Mouse (Mus musculus) heart, embryonic 11.5 days (tissue): ENCODE results near the gene Otub2. TPM values are rescaled to one million over a fixed set of nuclear protein-coding genes. Genes with fewer than 3 reads are reported as not detected.

Experiments used
- ATAC-seq: fragments of 200-750 bp; cut with Nextera tagmentation; replicated peaks from 2 replicates; pipeline ENCODE4 v1.8.0; 2017; ENCODE audit warnings: moderate library complexity; ENCODE audit not compliant: insufficient number of reproducible peaks, low FRiP score, low TSS enrichment
- H3K27ac ChIP-seq: fragments of 300-500 bp; sonication (generic); 2 replicates; pipeline ENCODE4 v1.5.1; 2014; ENCODE audit warnings: mild to moderate bottlenecking, low read depth, low read length
- H3K27me3 ChIP-seq: fragments of 300-500 bp; sonication (generic); 2 replicates; pipeline ENCODE4 v1.6.1; 2014; ENCODE audit warnings: mild to moderate bottlenecking, low read length, mixed read lengths; ENCODE audit not compliant: control insufficient read depth, insufficient read depth
- H3K36me3 ChIP-seq: fragments of 300-500 bp; sonication (generic); 2 replicates; pipeline ENCODE4 v1.6.1; 2014; ENCODE audit warnings: mild to moderate bottlenecking, low read length, moderate library complexity, mixed read lengths; ENCODE audit not compliant: control insufficient read depth, insufficient read depth
- H3K4me1 ChIP-seq: fragments of 300-500 bp; sonication (generic); 2 replicates; pipeline ENCODE4 v1.6.1; 2014; ENCODE audit warnings: low read length; ENCODE audit not compliant: control insufficient read depth, insufficient read depth
- H3K4me2 ChIP-seq: fragments of 300-500 bp; sonication (generic); 2 replicates; pipeline ENCODE4 v1.6.1; 2014; ENCODE audit warnings: mild to moderate bottlenecking, moderate library complexity
- H3K4me3 ChIP-seq: fragments of 300-500 bp; sonication (generic); 2 replicates; pipeline ENCODE4 v1.5.1; 2014; ENCODE audit warnings: low read depth, low read length
- H3K9ac ChIP-seq: fragments of 300-500 bp; sonication (generic); 2 replicates; pipeline ENCODE4 v1.6.1; 2014; ENCODE audit warnings: mild to moderate bottlenecking, low read depth, low read length, moderate library complexity
- H3K9me3 ChIP-seq: fragments of 300-500 bp; sonication (generic); replicated peaks from 2 replicates; pipeline ENCODE4 v1.6.1; 2016; ENCODE audit warnings: low read length; ENCODE audit not compliant: control insufficient read depth
- WGBS: fragments of 180-500 bp; shearing (Covaris S2); extraction: QIAGEN DNeasy Blood & Tissue Kit; methylation state at CpG from one replicate; pipeline ENCODE4 v1.1.7; 2014; ENCODE audit not compliant: insufficient replicate concordance; 5-methylcytosine and 5-hydroxymethylcytosine counted together
- polyA plus RNA-seq: library from polyadenylated mRNA; unstranded; fragments of >200 nt; fragmentation: Nextera tagmentation; extraction: Ambion mirVana; gene quantifications from 2 replicates; pipeline ENCODE4 v1.2.1, GENCODE M21; 2014

Gene Otub2
- polyA plus RNA-seq, 1 experiment from 2014 or later: 20.1 TPM

DNA sequence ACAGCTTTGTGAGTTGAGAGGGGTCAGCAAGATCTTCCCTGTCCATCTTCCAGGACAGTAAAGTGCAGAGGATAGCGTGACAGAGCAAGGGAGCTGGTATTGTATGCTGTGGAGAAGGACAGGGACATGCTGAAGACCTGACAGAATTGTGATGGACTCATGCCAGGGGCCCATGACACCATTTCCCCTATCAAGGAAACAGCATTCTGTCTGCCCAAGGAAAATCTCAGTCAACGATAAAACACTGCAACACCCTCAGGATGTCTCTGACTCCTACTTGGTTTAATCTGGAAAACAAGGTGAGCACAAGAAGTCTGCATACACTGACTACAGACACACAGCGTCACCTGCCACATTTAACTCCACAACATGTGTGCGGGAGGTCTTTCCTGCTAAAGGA, 19.2 kb downstream of the Otub2 start, which contains the start of gene 9330161L09Rik:
TSS of gene 9330161L09Rik (minus strand) at position 101 of the 400 bp plus-strand sequence.
- Histone ChIP-seq H3K36me3 (peaks cover 34% of the 10 kb centered on the region), H3K27ac (no peak within 1 kb of the TSS), H3K9ac (no peak within 1 kb of the TSS), H3K4me2 (no peak within 1 kb of the TSS), H3K9me3 (no peaks in the 10 kb centered on the region), H3K27me3 (no peaks in the 10 kb centered on the region), H3K4me3 (no peak within 1 kb of the TSS), H3K4me1 (no peaks in the 10 kb centered on the region)
- ATAC-seq: no peak
- 90% methylated on average over 4 of the region's 4 CpGs for WGBS

DNA sequence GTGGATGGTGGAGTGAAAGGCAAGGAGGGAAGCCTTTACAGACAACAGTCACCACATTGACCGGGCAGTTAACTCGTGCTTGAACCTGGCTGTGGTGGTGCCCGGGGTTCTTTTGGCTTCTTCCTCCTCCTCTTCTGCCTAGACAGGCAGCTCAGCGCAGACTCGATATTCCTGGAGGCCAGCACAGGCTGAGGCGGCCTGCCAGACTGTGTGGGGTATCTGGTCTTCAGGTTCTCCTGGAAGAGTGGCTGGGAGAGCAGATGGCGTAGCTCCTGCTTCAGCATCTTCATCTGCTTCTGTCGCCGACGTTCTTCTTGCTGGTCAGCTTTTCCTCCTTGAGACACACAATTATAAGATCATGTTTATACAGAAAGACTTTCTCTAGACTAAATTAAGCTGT, 19.7 kb downstream of the Otub2 start:
- no peak for ATAC-seq
- no peaks in the 10 kb centered on the region for H3K4me1 ChIP-seq
- H3K4me2 ChIP-seq: no peak overlapping the region
- H3K9me3 ChIP-seq: no peaks in the 10 kb centered on the region
- H3K27ac ChIP-seq: no peak overlapping the region
- no peaks in the 10 kb centered on the region for H3K27me3 ChIP-seq
- H3K4me3 ChIP-seq: no peak overlapping the region
- H3K36me3 ChIP-seq: peaks cover 36% of the 10 kb centered on the region
- WGBS: 92% methylated on average over 10 of the region's 10 CpGs
- no peak overlapping the region for H3K9ac ChIP-seq

DNA sequence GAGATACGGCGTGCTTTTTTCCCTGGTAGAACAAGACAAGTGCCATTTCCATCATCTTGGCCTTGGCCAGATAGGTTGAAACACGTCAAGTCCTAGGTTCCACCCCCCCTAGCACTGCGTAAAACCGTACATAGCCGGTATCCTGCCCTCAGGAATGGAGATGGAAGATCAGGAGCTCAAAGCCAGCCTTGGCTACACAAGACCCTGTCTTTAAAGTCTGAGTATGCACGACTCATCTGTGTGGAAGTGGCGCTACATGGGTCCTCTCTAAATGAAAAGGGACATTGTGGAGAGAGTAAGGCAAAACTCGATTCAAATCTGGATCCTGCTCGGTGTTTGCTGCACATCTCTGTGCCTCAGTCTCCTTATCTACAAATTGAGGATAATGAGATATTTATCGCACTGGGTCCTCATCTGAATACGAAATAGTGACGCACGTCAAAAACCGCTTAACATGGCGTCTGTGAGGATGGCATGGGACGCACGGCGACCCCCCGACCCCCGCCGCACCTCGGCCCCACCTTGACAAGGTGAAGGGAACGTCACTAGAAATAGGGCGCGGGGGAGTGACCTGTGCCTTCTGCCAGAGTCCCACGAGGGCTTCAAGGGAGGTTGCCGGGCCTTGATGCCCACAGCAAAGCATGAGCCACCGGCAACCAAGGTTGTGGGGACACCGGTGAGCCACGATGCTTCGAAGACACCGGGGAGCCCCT, 36.7 kb downstream of the Otub2 start:
- Histone ChIP-seq H3K9ac (peak overlapping the region; percentile 95), H3K27ac (no peak overlapping the region), H3K4me2 (peak overlapping the region; percentile 96), H3K9me3 (no peaks in the 10 kb centered on the region), H3K27me3 (no peaks in the 10 kb centered on the region), H3K4me3 (peak overlapping the region; percentile 96), H3K36me3 (peaks cover 3% of the 10 kb centered on the region), H3K4me1 (peaks cover 22% of the 10 kb centered on the region)
- WGBS: 8% methylated on average over 33 of the region's 33 CpGs
- ATAC-seq: no peak

DNA sequence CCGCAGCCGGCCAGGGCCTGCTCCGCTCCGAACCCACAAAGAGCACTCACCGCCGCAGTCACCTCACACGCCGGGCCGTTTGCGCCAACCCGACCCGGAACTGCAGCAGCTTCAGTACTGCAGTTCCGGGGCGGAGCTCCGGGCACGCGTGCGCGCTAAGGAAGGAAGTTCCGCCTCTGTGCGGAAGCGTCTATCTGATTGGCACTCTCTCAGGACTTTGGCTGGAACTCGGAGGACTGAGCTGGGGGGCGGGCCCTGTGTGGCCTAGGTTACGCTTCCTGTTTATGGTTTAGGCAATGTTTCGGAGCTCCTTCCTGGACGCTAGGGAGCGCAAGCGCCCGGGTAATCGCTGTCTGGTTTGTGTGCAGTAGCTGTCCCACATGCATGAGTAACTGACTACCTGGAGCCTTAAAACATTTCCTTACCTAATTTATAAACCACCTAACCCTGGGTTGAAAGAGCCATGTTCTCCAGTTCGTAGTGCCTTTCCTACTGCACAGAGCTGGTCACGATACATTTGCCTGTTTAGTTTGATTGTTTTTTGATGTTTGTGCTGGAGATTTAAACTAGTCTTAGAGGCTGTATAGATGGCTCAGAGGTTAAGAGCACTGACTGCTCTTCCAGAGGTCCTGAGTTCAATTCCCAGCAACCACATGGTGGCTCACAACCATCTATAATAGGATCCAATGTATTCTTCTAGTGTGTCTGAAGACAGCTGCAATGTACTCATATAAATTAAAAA, 37.4 kb downstream of the Otub2 start, which contains the start of gene Ddx24:
TSS of gene Ddx24 (minus strand) at position 102 of the 742 bp plus-strand sequence.
- Histone ChIP-seq H3K4me2 (peak within 1 kb of the TSS; percentile 96), H3K27ac (peak within 1 kb of the TSS; percentile 6; the same call in 1 of the 2 replicates), H3K4me1 (peaks cover 22% of the 10 kb centered on the region), H3K36me3 (peaks cover 3% of the 10 kb centered on the region), H3K9me3 (no peaks in the 10 kb centered on the region), H3K4me3 (peak within 1 kb of the TSS; percentile 96), H3K9ac (peak within 1 kb of the TSS; percentile 95), H3K27me3 (no peaks in the 10 kb centered on the region)
- 1% methylated on average over 33 of the region's 33 CpGs for WGBS
- peak; percentile 100 for ATAC-seq

DNA sequence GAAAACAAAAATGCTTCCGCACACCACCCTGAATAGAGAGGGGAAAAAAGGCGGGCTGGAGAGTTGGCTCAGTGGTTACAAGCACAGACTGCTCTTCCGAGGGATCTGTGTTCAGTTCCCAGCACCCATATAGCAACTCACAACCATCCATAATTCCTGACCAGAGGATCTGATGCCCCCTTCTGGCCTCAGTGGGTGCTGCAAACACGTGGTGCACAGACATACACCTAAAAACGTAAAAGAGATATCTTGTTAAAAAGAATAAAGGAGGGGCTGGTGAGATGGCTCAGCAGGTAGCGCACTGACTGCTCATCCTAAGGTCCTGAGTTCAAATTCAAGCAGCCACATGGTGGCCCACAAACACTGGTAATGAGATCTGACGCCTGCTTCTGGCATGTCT, 38.2 kb downstream of the Otub2 start:
- Histone ChIP-seq H3K4me3 (no peak overlapping the region), H3K36me3 (peaks cover 3% of the 10 kb centered on the region), H3K4me1 (peaks cover 20% of the 10 kb centered on the region), H3K9ac (no peak overlapping the region), H3K27ac (no peak overlapping the region), H3K4me2 (no peak overlapping the region), H3K27me3 (no peaks in the 10 kb centered on the region), H3K9me3 (no peaks in the 10 kb centered on the region)
- ATAC-seq: no peak
- 87% methylated on average over 7 of the region's 7 CpGs for WGBS

DNA sequence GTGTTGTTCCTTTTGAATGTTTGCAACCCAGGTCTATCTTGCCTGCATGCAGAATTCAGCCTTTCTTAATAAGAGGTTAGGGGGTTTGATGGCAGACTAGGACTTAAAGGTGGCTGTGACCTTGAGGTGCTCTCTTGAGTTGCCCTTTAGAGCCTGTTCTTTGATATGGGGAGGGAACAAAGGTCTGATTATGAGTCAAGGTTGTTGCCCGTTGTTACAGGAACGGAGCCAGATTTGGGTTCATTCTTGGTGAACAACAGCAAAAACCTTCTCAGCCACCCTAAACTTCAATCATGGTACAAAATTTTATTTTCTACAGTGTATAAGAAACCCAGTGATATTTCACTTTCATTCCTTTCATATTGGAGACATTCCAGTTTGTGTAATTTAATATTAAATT, 44.9 kb downstream of the Otub2 start:
- no peaks in the 10 kb centered on the region for H3K36me3 ChIP-seq
- H3K27ac ChIP-seq: no peak overlapping the region
- ATAC-seq: no peak
- no peaks in the 10 kb centered on the region for H3K4me1 ChIP-seq
- H3K4me2 ChIP-seq: no peak overlapping the region
- H3K9me3 ChIP-seq: no peaks in the 10 kb centered on the region
- H3K27me3 ChIP-seq: no peaks in the 10 kb centered on the region; the same call in 1 of the 2 replicates
- 76% methylated on average over 2 of the region's 2 CpGs for WGBS
- H3K9ac ChIP-seq: no peak overlapping the region
- no peak overlapping the region for H3K4me3 ChIP-seq

DNA sequence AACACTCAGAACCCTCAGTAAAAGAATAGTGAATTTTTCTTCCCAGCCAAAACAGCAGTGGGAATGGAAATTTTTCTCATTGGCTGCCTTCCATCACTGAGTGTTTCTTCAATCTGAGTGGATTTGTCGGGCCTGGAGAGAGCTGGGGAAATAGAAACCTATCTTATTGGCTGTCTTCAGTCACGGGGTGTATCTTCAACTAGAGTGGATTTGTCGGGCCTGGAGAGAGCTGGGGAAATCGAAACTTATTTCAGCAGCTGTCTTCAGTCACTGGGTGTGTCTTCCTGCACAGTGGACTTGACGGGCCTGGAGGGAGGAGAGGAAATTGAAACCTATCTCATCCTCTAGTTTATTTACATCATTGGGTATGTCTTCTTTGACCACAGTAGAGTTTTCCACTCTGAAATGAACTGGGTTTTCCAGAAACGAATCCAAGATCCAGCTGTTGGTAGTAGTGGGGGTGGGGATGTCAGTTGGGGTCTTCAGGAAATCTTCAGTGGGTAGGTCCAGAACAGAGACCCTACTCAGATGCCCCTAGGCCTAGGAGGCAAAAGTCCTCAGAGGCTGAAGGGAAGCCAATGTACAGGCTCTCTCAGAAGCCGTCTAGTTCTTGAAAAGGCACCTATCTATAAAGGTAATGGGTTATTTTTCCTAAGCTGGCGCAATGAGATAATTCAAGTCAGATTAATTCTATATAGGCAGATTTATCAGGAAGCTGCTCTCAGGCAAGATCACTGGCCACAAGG, 45.7 kb downstream of the Otub2 start, which contains the start of gene Ifi27:
TSS of gene Ifi27 (plus strand) at position 226 of the 746 bp plus-strand sequence.
- Histone ChIP-seq H3K9ac (no peak within 1 kb of the TSS), H3K4me1 (no peaks in the 10 kb centered on the region), H3K9me3 (no peaks in the 10 kb centered on the region), H3K4me3 (no peak within 1 kb of the TSS), H3K27me3 (no peaks in the 10 kb centered on the region; the same call in 1 of the 2 replicates), H3K27ac (no peak within 1 kb of the TSS), H3K36me3 (no peaks in the 10 kb centered on the region), H3K4me2 (no peak within 1 kb of the TSS)
- peak; percentile 36; the same call in 1 of the 2 replicates for ATAC-seq
- WGBS: 59% methylated on average over 8 of the region's 8 CpGs

DNA sequence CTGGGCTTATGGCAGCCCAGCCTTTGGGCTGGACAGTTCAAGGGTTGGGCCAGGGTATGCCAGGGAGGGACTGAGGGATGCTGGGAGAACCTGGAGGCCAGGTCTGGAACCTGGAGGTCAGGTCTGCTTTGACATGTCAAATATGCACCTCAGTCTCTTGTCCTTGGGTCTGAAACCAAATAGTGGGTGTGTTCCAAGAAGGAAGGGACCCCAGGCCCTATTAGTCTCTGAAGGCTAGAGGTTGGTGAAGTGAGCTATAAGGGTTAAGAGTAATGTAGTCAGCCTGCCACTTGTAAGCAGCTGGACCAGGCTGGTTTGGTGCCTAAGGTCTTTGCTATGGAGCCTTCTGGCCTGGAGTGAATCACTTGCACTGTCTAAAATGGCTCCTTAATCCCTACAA, 46.4 kb downstream of the Otub2 start:
- no peaks in the 10 kb centered on the region; the same call in 1 of the 2 replicates for H3K27me3 ChIP-seq
- H3K36me3 ChIP-seq: no peaks in the 10 kb centered on the region
- no peak overlapping the region for H3K4me3 ChIP-seq
- H3K4me1 ChIP-seq: no peaks in the 10 kb centered on the region
- no peak for ATAC-seq
- no peak overlapping the region for H3K9ac ChIP-seq
- H3K4me2 ChIP-seq: no peak overlapping the region
- H3K9me3 ChIP-seq: no peaks in the 10 kb centered on the region
- no peak overlapping the region for H3K27ac ChIP-seq
